Mouse (Mus musculus) hindbrain, embryonic 14.5 days (tissue): ENCODE results near the gene Lpin2. TPM values are rescaled to one million over a fixed set of nuclear protein-coding genes. Genes with fewer than 3 reads are reported as not detected.

ENCODE experiments used
- ATAC-seq: fragments of 200-750 bp; cut with Nextera tagmentation; 2 replicates; pipeline ENCODE4 v1.8.0; 2017; ENCODE audit warnings: moderate number of reproducible peaks, mild to moderate bottlenecking, moderate TSS enrichment, moderate library complexity; ENCODE audit not compliant: low FRiP score
- DNase-seq: peaks from one replicate; pipeline ENCODE4 v3.0.0-alpha.2; 2015; ENCODE audit warnings: low spot score
- H3K27ac ChIP-seq: fragments of 300-500 bp; sonication (generic); 2 replicates; pipeline ENCODE4 v1.5.1; 2014; ENCODE audit warnings: mild to moderate bottlenecking, moderate library complexity
- H3K27me3 ChIP-seq: fragments of 300-500 bp; sonication (generic); 2 replicates; pipeline ENCODE4 v1.6.1; 2014; ENCODE audit warnings: mild to moderate bottlenecking, low read length, mixed read lengths; ENCODE audit not compliant: control insufficient read depth, insufficient read depth
- H3K36me3 ChIP-seq: fragments of 300-500 bp; sonication (generic); replicated peaks from 2 replicates; pipeline ENCODE4 v1.6.1; 2014; ENCODE audit not compliant: control insufficient read depth, insufficient read depth
- H3K4me1 ChIP-seq: fragments of 300-500 bp; sonication (generic); replicated peaks from 2 replicates; pipeline ENCODE4 v1.6.1; 2014; ENCODE audit warnings: antibody characterized with exemption, low read length, mixed read lengths; ENCODE audit not compliant: control insufficient read depth, insufficient read depth
- H3K4me2 ChIP-seq: fragments of 300-500 bp; sonication (generic); replicated peaks from 2 replicates; pipeline ENCODE4 v1.6.1; 2014; ENCODE audit warnings: mild to moderate bottlenecking, moderate library complexity
- H3K4me3 ChIP-seq: fragments of 300-500 bp; sonication (generic); replicated peaks from 2 replicates; pipeline ENCODE4 v1.5.1; 2014; ENCODE audit warnings: mild to moderate bottlenecking, low read length
- H3K9ac ChIP-seq: fragments of 300-500 bp; sonication (generic); 2 replicates; pipeline ENCODE4 v1.6.1; 2014
- H3K9me3 ChIP-seq: fragments of 300-500 bp; sonication (generic); 2 replicates; pipeline ENCODE4 v1.6.1; 2016; ENCODE audit warnings: low read length; ENCODE audit not compliant: control insufficient read depth
- whole genome bisulfite sequencing: fragments of 180-500 bp; shearing (Covaris S2); extraction: QIAGEN DNeasy Blood & Tissue Kit; methylation state at CpG from one replicate; pipeline ENCODE4 v1.1.7; 2014; 5-methylcytosine and 5-hydroxymethylcytosine counted together
- polyA plus RNA-seq: library from polyadenylated mRNA; unstranded; fragments of >200 nt; fragmentation: Nextera tagmentation; extraction: Ambion mirVana; gene quantifications from 2 replicates; pipeline ENCODE4 v1.2.1, GENCODE M21; 2014

The Lpin2 gene
- polyA plus RNA-seq, 1 experiment from 2014 or later, result 44.1 TPM

- Histone ChIP-seq H3K27ac (no peak overlapping the region), H3K4me2 (no peak overlapping the region), H3K9ac (no peak overlapping the region), H3K36me3 (no peaks in the 10 kb centered on the region), H3K27me3 (no peaks in the 10 kb centered on the region), H3K9me3 (no peaks in the 10 kb centered on the region), H3K4me3 (no peak overlapping the region), H3K4me1 (no peaks in the 10 kb centered on the region)
- DNase-seq (no peak), ATAC-seq (no peak)
- 89% methylated on average over 7 of the region's 7 CpGs for WGBS
Observed at GRCm38 (mm10) chr17:71290486-71291410, 108.4 kb downstream of the Lpin2 start.

GRCm38 (mm10) chr17:71291897-71292420, 109.6 kb downstream of the Lpin2 start:
- no peaks in the 10 kb centered on the region for H3K27me3 ChIP-seq
- no peaks in the 10 kb centered on the region for H3K36me3 ChIP-seq
- no peak overlapping the region for H3K9ac ChIP-seq
- H3K4me2 ChIP-seq, result no peak overlapping the region
- DNase-seq (no peak), ATAC-seq (no peak)
- H3K27ac ChIP-seq, result no peak overlapping the region
- H3K9me3 ChIP-seq, result no peaks in the 10 kb centered on the region
- 96% methylated on average over 6 of the region's 6 CpGs for WGBS
- H3K4me3 ChIP-seq, result no peak overlapping the region
- no peaks in the 10 kb centered on the region for H3K4me1 ChIP-seq

- DNase-seq (no peak), ATAC-seq (no peak)
- 89% methylated on average over 4 of the region's 4 CpGs for WGBS
- H3K9ac ChIP-seq, result no peak overlapping the region
- no peaks in the 10 kb centered on the region for H3K36me3 ChIP-seq
- no peaks in the 10 kb centered on the region for H3K9me3 ChIP-seq
- no peaks in the 10 kb centered on the region for H3K27me3 ChIP-seq
- no peak overlapping the region for H3K4me3 ChIP-seq
- no peak overlapping the region for H3K4me2 ChIP-seq
- H3K27ac ChIP-seq, result no peak overlapping the region
- no peaks in the 10 kb centered on the region for H3K4me1 ChIP-seq
Observed at GRCm38 (mm10) chr17:71292897-71293296, 110.5 kb downstream of the Lpin2 start.

GRCm38 (mm10) chr17:71294570-71294969, 112.2 kb downstream of the Lpin2 start:
- ATAC-seq, result no peak

More at GRCm38 (mm10) chr17:71294570-71294969, 112.2 kb downstream of the Lpin2 start:
- no peak overlapping the region for H3K9ac ChIP-seq
- no peak overlapping the region for H3K27ac ChIP-seq
- no peaks in the 10 kb centered on the region for H3K27me3 ChIP-seq
- no peaks in the 10 kb centered on the region for H3K9me3 ChIP-seq
- no peaks in the 10 kb centered on the region for H3K36me3 ChIP-seq
- H3K4me3 ChIP-seq, result no peak overlapping the region
- H3K4me2 ChIP-seq, result no peak overlapping the region
- 85% methylated on average over 3 of the region's 3 CpGs for WGBS
- DNase-seq, result no peak
- H3K4me1 ChIP-seq, result no peaks in the 10 kb centered on the region

Other genes starting within 250 kb of the Lpin2 start
- 1.5 and 2.3 TPM in 2 replicates for gene Myom1, start 179.9 kb upstream of the Lpin2 start, polyA plus RNA-seq
- gene Myl12a, start 179.7 kb upstream of the Lpin2 start, polyA plus RNA-seq, result 106 and 119 TPM in 2 replicates
- gene Emilin2, start 129.4 kb downstream of the Lpin2 start, polyA plus RNA-seq, result 2.3 and 2.5 TPM in 2 replicates